Mouse (Mus musculus): Measurements from ENCODE around the gene B3gnt9.

The B3gnt9 gene

DNA sequence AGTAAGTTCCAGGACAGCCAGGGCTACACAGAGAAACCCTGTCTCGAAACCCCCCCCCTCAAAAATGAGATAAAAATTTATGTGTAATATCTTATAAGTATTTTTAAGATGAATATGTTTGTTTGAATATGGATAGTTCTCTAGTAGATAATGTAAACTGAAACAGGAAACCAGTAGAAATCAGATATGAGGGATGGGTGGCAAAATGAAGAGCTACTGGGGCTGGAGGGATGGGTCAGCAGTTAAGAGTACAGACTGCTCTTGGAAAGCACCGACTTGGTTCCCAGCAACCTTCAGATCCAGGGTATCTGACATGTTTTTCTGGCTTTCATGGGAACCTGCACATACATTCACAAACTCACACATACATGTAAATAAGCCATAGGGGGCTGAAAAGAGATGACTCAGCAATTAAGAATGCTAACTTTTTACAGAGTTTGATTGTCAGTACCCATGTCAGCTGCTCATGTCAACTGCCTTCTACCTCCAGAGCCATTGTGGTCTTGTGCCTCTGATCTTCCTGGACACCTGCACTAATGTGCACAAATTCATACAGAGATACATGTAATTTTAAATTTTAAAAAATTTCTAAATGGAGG, 47.2 kb downstream of the B3gnt9 start:
- no peak for DNase-seq

DNA sequence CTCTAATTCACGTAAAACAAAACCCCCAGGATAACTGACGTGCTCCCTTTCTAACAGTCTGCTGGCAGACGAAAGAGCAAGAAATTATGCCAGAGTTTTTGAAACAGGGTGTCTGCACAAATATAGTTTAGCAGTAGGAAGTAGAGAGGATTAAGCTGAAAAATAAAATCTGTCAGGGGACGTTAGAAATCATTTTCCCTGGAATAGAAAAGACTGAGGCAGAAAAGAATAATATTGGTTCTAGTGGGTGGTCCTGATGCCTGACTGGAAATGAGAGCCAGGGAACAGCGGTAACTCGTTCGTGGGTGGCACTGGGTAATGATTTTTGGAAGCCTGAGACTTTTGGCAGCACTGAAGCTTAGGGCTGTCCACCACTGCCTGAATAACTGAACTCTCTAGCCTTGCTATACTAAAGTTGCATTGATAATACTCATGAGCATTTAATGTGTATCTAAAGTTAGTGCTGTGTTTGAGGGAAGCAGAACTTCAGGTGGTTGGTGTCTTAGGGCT, 48.1 kb downstream of the B3gnt9 start:
- no peak for DNase-seq

DNA sequence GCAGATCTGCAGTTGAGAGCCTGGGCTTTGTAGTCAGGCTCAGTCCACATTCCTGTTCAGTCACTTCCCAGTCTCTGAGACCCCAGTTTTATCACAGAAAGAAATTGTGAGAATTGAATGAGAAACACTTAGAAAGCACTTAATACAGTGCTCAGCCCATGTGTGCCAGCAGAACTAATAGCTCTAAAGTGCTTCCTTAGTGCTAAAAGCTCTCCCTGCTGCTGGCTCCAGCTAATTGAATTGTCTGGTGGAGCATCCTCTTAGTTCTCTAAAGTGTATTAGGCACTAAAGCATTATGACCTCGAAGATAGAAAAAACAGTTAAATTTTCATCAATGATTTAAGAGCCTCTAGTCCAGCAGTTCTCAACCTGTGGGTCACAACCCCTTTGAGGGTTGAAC, 49.2 kb downstream of the B3gnt9 start:
- DNase-seq: no peak
